Mouse (Mus musculus) testis, adult 2 months (tissue): Measurements from ENCODE around the gene Kxd1.

ENCODE experiments used
- CTCF ChIP-seq: fragments of 200-500 bp; IDR thresholded peaks from 2 replicates; pipeline ENCODE4 v1.5.1; 2012; ENCODE audit warnings: low read depth, mild to moderate bottlenecking, inconsistent platforms, low read length, moderate library complexity; ENCODE audit not compliant: control insufficient read depth, insufficient read depth, insufficient replicate concordance
- POLR2A ChIP-seq: fragments of 200-500 bp; IDR thresholded peaks from 2 replicates; pipeline ENCODE4 v1.6.1; 2012; ENCODE audit warnings: low read depth, mild to moderate bottlenecking, inconsistent platforms, low read length, moderate library complexity; ENCODE audit not compliant: control insufficient read depth

DNA sequence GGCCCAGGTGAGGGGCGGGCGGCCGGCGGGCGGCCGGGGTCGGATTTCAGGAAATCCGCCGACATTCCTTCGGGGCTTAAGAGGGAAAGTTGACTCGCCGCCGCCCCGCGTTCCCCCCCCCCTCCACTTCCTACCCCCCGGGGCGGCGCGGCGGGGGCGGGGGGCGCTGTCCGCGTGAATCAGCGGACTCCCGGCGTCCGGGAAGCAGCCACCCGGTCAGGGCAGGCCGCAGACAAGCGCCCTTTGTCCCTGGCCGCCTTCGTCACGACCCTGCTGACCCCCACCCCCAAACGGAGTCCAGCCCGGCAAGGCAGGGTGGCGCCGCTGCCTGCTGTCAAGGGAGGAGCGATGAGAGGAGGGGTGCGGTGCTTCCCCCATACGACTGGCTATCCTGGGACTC is 38.2 kb downstream of the Kxd1 start:
- no peak for TF ChIP-seq POLR2A
- TF ChIP-seq CTCF, result no peak
